8 mouse cellular contexts compared by ENCODE assay signal in the genomic region with DNA sequence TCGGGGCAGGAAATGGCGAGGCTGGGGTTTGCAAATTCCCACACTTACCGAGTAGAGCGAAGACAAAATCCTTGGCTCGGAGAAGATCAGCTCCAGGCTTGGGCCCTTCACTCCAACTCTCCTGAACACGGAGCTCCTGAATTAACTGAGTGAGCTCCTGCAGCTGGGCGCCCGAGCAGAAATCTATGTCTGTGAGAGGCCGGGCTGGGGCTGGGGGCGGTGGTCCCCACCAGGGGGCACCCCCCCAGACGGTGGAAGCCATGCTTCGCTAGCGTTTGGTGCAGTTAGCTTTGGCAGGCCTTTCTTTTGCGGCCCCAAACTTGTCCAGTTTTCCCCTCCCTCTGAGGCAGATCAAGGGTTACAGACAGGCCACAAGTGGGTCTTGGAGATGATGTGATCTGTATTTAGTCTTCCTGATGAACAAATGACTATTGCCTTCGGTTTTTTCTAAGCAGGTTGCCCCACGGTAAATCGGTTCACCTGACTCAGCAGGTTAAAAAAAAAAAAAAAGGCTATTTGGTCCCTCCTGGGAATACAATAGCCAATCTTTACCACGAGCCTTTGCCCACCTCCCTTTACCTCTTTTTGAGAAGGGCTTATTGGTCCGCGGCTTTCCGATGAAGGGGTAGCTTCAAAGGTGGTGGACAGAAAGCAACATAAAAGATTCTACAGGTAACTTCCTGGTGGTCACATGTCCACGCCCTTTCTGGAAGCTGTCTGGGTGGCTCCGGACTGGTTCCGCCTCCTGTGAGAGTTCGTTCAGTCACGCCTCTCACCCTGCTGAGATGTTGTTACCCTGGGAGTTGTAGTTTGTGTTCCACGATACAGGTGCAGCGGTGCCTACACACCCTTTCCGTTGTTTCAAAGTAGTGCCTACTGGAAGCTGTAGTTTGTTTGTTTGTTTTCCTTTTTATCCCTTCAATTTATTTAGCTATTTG. TPM values are rescaled to one million over a fixed set of nuclear protein-coding genes. Genes with fewer than 3 reads are reported as not detected.
DNase-seq lines count a peak whose midpoint lies in the region; ATAC-seq and TF ChIP-seq lines count a peak whose summit lies in the region.

A gene (minus strand): TSS at position 653 of the 938 bp plus-strand sequence.

- WGBS in forebrain, embryonic 10.5 days = 5% methylated on average over 29 of the region's 29 CpGs
- WGBS in forebrain, embryonic 11.5 days = 5% methylated on average over 29 of the region's 29 CpGs
- WGBS in forebrain, embryonic 15.5 days = 4% methylated on average over 29 of the region's 29 CpGs
- WGBS in kidney, postnatal 0 days = 8% methylated on average over 29 of the region's 29 CpGs

- peaks cover 79% of the 10 kb centered on the region for H3K27me3 ChIP-seq in forebrain, embryonic 10.5 days (ENCODE audit: poor library complexity, severe bottlenecking)
- H3K27me3 ChIP-seq in forebrain, embryonic 11.5 days (ENCODE audit: control insufficient read depth, insufficient read depth, low read length) = peaks cover 44% of the 10 kb centered on the region
- H3K27me3 ChIP-seq in forebrain, embryonic 15.5 days = peaks cover 19% of the 10 kb centered on the region
- peaks cover 5% of the 10 kb centered on the region; the same call in 1 of the 2 replicates for H3K27me3 ChIP-seq in kidney, postnatal 0 days (ENCODE audit: insufficient read depth, low read length)

- peaks cover 5% of the 10 kb centered on the region; the same call in 1 of the 2 replicates for H3K9me3 ChIP-seq in forebrain, embryonic 10.5 days
- H3K9me3 ChIP-seq in forebrain, embryonic 11.5 days (ENCODE audit: control insufficient read depth, low read length) = no peaks in the 10 kb centered on the region; the same call in 1 of the 2 replicates
- H3K9me3 ChIP-seq in forebrain, embryonic 15.5 days = no peaks in the 10 kb centered on the region
- H3K9me3 ChIP-seq in kidney, postnatal 0 days (replicated peaks; ENCODE audit: low read length) = no peaks in the 10 kb centered on the region

- no peak within 1 kb of the TSS for H3K9ac ChIP-seq in forebrain, embryonic 11.5 days (ENCODE audit: low read length)
- H3K9ac ChIP-seq in forebrain, embryonic 15.5 days (replicated peaks) = no peak within 1 kb of the TSS
- peak within 1 kb of the TSS; percentile 49 for H3K9ac ChIP-seq in kidney, postnatal 0 days (ENCODE audit: low read depth, low read length)

- H3K36me3 ChIP-seq in forebrain, embryonic 10.5 days (replicated peaks) = no peaks in the 10 kb centered on the region
- no peaks in the 10 kb centered on the region for H3K36me3 ChIP-seq in forebrain, embryonic 11.5 days (ENCODE audit: control insufficient read depth, insufficient read depth, low read length)
- no peaks in the 10 kb centered on the region for H3K36me3 ChIP-seq in forebrain, embryonic 15.5 days
- H3K36me3 ChIP-seq in kidney, postnatal 0 days (ENCODE audit: insufficient read depth, low read length) = no peaks in the 10 kb centered on the region

- peak within 1 kb of the TSS; percentile 20; the same call in 1 of the 2 replicates for H3K27ac ChIP-seq in forebrain, embryonic 10.5 days
- no peak within 1 kb of the TSS for H3K27ac ChIP-seq in forebrain, embryonic 11.5 days (ENCODE audit: low read depth, low read length)
- no peak within 1 kb of the TSS for H3K27ac ChIP-seq in forebrain, embryonic 15.5 days (replicated peaks)
- no peak within 1 kb of the TSS for H3K27ac ChIP-seq in kidney, postnatal 0 days

- DNase-seq in forebrain, embryonic 10.5 days (ENCODE audit: extremely low spot score, low spot score) = no peak
- DNase-seq in forebrain, embryonic 11.5 days (ENCODE audit: low spot score) = no peak
- DNase-seq in kidney, postnatal 0 days (ENCODE audit: low spot score) = peak; percentile 58
- peak; percentile 87 for DNase-seq in lung, postnatal 36 days
- DNase-seq in adrenal gland, postnatal 4 days (ENCODE audit: low spot score in 2 of 2) = no peak
- no peak for DNase-seq in spleen, postnatal 10 days (ENCODE audit: low spot score in 2 of 2)

- 0 out of 2 replicates have a peak, but pooled peaks have one; percentile 13 for TF ChIP-seq CTCF in kidney, postnatal 0 days (IDR thresholded peaks at IDR 0.05; ENCODE audit: low read depth)

- H3K4me1 ChIP-seq in forebrain, embryonic 10.5 days = peaks cover 54% of the 10 kb centered on the region
- H3K4me1 ChIP-seq in forebrain, embryonic 11.5 days (replicated peaks; ENCODE audit: control insufficient read depth, insufficient read depth, low read length) = peaks cover 35% of the 10 kb centered on the region
- H3K4me1 ChIP-seq in forebrain, embryonic 15.5 days = peaks cover 46% of the 10 kb centered on the region
- H3K4me1 ChIP-seq in kidney, postnatal 0 days (replicated peaks; ENCODE audit: insufficient read depth, low read length) = peaks cover 39% of the 10 kb centered on the region

- H3K4me3 ChIP-seq in forebrain, embryonic 10.5 days = peak within 1 kb of the TSS; percentile 58
- no peak within 1 kb of the TSS; the same call in 1 of the 2 replicates for H3K4me3 ChIP-seq in forebrain, embryonic 11.5 days (ENCODE audit: low read depth, low read length)
- 0 out of 2 replicates have a peak within 1 kb of the TSS, but pooled peaks have one; percentile 68 for H3K4me3 ChIP-seq in forebrain, embryonic 15.5 days
- H3K4me3 ChIP-seq in kidney, postnatal 0 days (replicated peaks; ENCODE audit: low read depth, low read length) = peak within 1 kb of the TSS; percentile 39

- H3K4me2 ChIP-seq in forebrain, embryonic 11.5 days (ENCODE audit: low read depth, low read length, severe bottlenecking) = no peak within 1 kb of the TSS
- H3K4me2 ChIP-seq in forebrain, embryonic 15.5 days (replicated peaks) = peak within 1 kb of the TSS; percentile 98
- peak within 1 kb of the TSS; percentile 93 for H3K4me2 ChIP-seq in kidney, postnatal 0 days (ENCODE audit: low read length)

- ATAC-seq in forebrain, embryonic 11.5 days (replicated peaks; ENCODE audit: low FRiP score) = no peak
- ATAC-seq in forebrain, embryonic 15.5 days (replicated peaks) = no peak
- no peak; the same call in 1 of the 2 replicates for ATAC-seq in kidney, postnatal 0 days (replicated peaks; ENCODE audit: low FRiP score, low read depth)
- ATAC-seq in activated CD4-positive, CD25-positive, alpha-beta regulatory T cell, adult 4 months = no peak

RNA-seq across cellular contexts. Expression of the gene that starts here (rescaled TPM):
- polyA plus RNA-seq in forebrain, embryonic 10.5 days (2016; fragmentation: Nextera tagmentation; extraction: Ambion mirVana) = 0.71 and 0.95 TPM in 2 replicates
- 0.32 and 0.65 TPM in 2 replicates for polyA plus RNA-seq in forebrain, embryonic 11.5 days (2014; fragmentation: Nextera tagmentation; extraction: Ambion mirVana)
- 0.61 and 0.98 TPM in 2 replicates for polyA plus RNA-seq in forebrain, embryonic 15.5 days (2015; fragmentation: Nextera tagmentation; extraction: Ambion mirVana)
- polyA plus RNA-seq in kidney, postnatal 0 days (2015; fragmentation: Nextera tagmentation; extraction: Ambion mirVana) = 22.9 and 23.0 TPM in 2 replicates
- 1 to 10 TPM in 1 of 2 experiments, under 1 TPM in 1; 0.76 to 1.4 TPM for total RNA-seq in adrenal gland, postnatal 4 days (2021)
- not detected for polyA plus RNA-seq in activated CD4-positive, CD25-positive, alpha-beta regulatory T cell, adult 4 months (2017; shearing (Covaris generic))

Comparison
In these comparisons a context has a peak if more than half of its experiments do, and no peak if none do; other contexts are left out.
1. RNA of the gene that starts here (polyA plus RNA-seq): 22.9 to 23.0 TPM in kidney, postnatal 0 days; 0.61 to 0.98 TPM in forebrain, embryonic 15.5 days, 0.71 to 0.95 TPM in forebrain, embryonic 10.5 days, 0.32 to 0.65 TPM in forebrain, embryonic 11.5 days and not detected in activated CD4-positive, CD25-positive, alpha-beta regulatory T cell, adult 4 months; every median in the first group is over 10 times any median in the second.
2. DNase-seq: peak in kidney, postnatal 0 days (single experiment) and lung, postnatal 36 days (single experiment); none in forebrain, embryonic 10.5 days (single experiment), forebrain, embryonic 11.5 days (single experiment), adrenal gland, postnatal 4 days (0 of 2) and spleen, postnatal 10 days (0 of 2).